Mouse (Mus musculus) G1E (cell line): ENCODE data around the gene Dqx1.

ENCODE experiments used
- CTCF ChIP-seq: IDR thresholded peaks from 2 replicates; pipeline ENCODE4 v1.5.1; 2012; ENCODE audit warnings: low read depth, low read length, inconsistent platforms, mixed read lengths
- GATA1 ChIP-seq: IDR thresholded peaks from 2 replicates; pipeline ENCODE4 v1.6.1; 2012; ENCODE audit warnings: borderline replicate concordance, low read length, inconsistent platforms, mixed read lengths
- GATA2 ChIP-seq: IDR thresholded peaks from 2 replicates; pipeline ENCODE4 v1.6.1; 2012; ENCODE audit warnings: low read depth, low read length, inconsistent platforms, borderline replicate concordance
- POLR2AphosphoS5 ChIP-seq: IDR thresholded peaks from 2 replicates; pipeline ENCODE4 v1.6.1; 2012; ENCODE audit warnings: low read depth, low read length, inconsistent platforms; ENCODE audit not compliant: insufficient replicate concordance

GRCm38 (mm10) chr6:83008659-83009058 is 49.0 kb upstream of the Dqx1 start:
- TF ChIP-seq GATA2, result no peak
- no peak for TF ChIP-seq CTCF
- TF ChIP-seq GATA1, result no peak
- TF ChIP-seq POLR2AphosphoS5, result no peak
